In the genomic region with DNA sequence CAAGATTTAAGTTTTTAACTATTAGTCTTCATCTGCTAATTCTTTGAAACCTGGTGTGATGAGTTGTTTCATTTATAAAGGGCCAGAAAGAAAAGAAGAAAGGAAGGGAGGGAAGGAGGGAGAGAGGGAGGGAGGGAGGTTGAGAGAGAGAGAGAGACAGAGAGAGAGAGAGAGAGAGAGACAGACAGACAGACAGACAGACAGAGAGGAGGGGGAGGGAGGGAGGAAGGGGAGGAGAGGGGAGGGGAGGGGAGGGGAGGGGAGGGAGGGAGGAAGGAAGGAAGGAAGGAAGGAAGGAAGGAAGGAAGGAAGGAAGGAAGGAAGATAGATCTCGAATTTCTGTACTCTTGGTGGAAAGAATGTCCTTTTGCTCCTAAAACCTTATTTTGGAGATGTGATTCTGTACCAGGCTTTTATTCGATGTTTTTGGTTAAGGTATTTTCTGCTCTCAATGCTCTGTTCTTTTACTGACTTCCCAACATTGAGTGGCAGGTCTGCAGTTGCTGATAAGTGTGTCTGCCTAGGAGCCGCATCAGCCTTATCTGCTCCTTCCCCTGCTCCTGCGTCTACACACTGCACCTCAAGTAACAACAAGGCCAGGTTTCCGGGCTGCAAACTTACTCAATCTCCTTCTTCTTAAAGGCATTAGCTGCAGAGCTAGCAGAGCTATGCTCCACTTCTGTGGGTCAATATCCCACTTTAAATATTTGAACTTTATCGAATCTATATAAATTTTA, we compare ENCODE assay signal across 18 mouse cellular contexts. TPM values are rescaled to one million over a fixed set of nuclear protein-coding genes. Genes with fewer than 3 reads are reported as not detected.
"Had no signal": no experiment of that assay in that cellular context is flagged by ENCODE, and none has a peak within 500 bp of the region (broad histone marks: within the 10 kb centered on the region; RNA-seq: fewer than 3 reads in every experiment).

No protein-coding gene starts in this region.

- H3K27me3 ChIP-seq: kidney, embryonic 15.5 days; neural tube, embryonic 12.5 days had no signal

- ATAC-seq: intestine, embryonic 16.5 days; lung, postnatal 0 days had no signal

- H3K27ac ChIP-seq: kidney, embryonic 15.5 days; limb, embryonic 10.5 days; midbrain, embryonic 10.5 days; neural tube, embryonic 12.5 days had no signal

- H3K4me2 ChIP-seq: kidney, embryonic 15.5 days; neural tube, embryonic 12.5 days had no signal

- H3K9ac ChIP-seq: kidney, embryonic 15.5 days; neural tube, embryonic 12.5 days had no signal

- H3K4me1 ChIP-seq: kidney, embryonic 15.5 days; limb, embryonic 10.5 days; midbrain, embryonic 10.5 days; neural tube, embryonic 12.5 days had no signal

- DNase-seq: kidney, adult 2 months; kidney, postnatal 25 days; layer of hippocampus, adult 9-11 months; lung, adult 2 months; lung, postnatal 4 days; midbrain, embryonic 14.5 days; retina, postnatal 1 day; thymus, postnatal 4 days had no signal

- H3K36me3 ChIP-seq: kidney, embryonic 15.5 days; limb, embryonic 10.5 days; midbrain, embryonic 10.5 days; neural tube, embryonic 12.5 days had no signal

- H3K4me3 ChIP-seq: kidney, embryonic 15.5 days; limb, embryonic 10.5 days; midbrain, embryonic 10.5 days; neural tube, embryonic 12.5 days had no signal

- H3K9me3 ChIP-seq: kidney, embryonic 15.5 days; limb, embryonic 10.5 days; midbrain, embryonic 10.5 days; neural tube, embryonic 12.5 days had no signal

RNA-seq across cellular contexts. Expression of gene Trpc4, which starts 35.3 kb away (rescaled TPM):
- total RNA-seq: megakaryocyte, adult 5-6 weeks; monocyte, adult 5-6 weeks; neutrophil, adult 5-6 weeks had no signal
- polyA plus RNA-seq: spleen, adult 2 months had no signal
